Mouse (Mus musculus): Measurements from ENCODE around the gene Ccdc97.

- TF ChIP-seq GATA1 (IDR thresholded peaks at IDR 0.05; ENCODE audit: low read length) (no peak), TAL1 (IDR thresholded peaks at IDR 0.05; ENCODE audit: low read length) (no peak)
Observed at GRCm38 (mm10) chr7:25729862-25730261, 11.0 kb upstream of the Ccdc97 start.

Data from erythroblast, embryonic 14.5 days (primary cell).